Comparison of ENCODE assay signal across 7 mouse cellular contexts in genomic region chr9:98563137-98564126, GRCm38 (mm10). TPM values are rescaled to one million over a fixed set of nuclear protein-coding genes. Genes with fewer than 3 reads are reported as not detected.
A peak's percentile ranks its signal among the peaks of the same experiment; 100 is the strongest.
DNase-seq lines count a peak whose midpoint lies in the region; ATAC-seq lines count a peak whose summit lies in the region.

Gene Copb2, plus strand, starts transcription at chr9:98563721.

- peak within 1 kb of the TSS; percentile 98 for H3K4me3 ChIP-seq in intestine, embryonic 15.5 days (replicated peaks)
- H3K4me3 ChIP-seq in midbrain, embryonic 10.5 days, result peak within 1 kb of the TSS; percentile 95

- H3K4me2 ChIP-seq in intestine, embryonic 15.5 days (replicated peaks), result peak within 1 kb of the TSS; percentile 77

- peaks cover 5% of the 10 kb centered on the region; the same call in 1 of the 2 replicates for H3K36me3 ChIP-seq in intestine, embryonic 15.5 days
- H3K36me3 ChIP-seq in midbrain, embryonic 10.5 days, result peaks cover 7% of the 10 kb centered on the region

- intact Hi-C loops in gastrocnemius, postnatal 36 days (cut with DNase I), result loop anchor here (5.0 kb wide), 1 partner anchor 39 kb away; the partner anchor contains the start of gene Mrps22
- intact Hi-C loops in left cerebral cortex, postnatal 25 days (cut with DNase I), result no loop called here

- ATAC-seq in intestine, embryonic 15.5 days, result peak; percentile 100

- H3K9ac ChIP-seq in intestine, embryonic 15.5 days, result peak within 1 kb of the TSS; percentile 96

- WGBS in intestine, embryonic 15.5 days, result under 1% methylated on average over 76 of the region's 76 CpGs
- whole genome bisulfite sequencing in midbrain, embryonic 10.5 days, result under 1% methylated on average over 76 of the region's 76 CpGs

- peaks cover 4% of the 10 kb centered on the region; the same call in 1 of the 2 replicates for H3K4me1 ChIP-seq in intestine, embryonic 15.5 days (replicated peaks)
- peaks cover 28% of the 10 kb centered on the region for H3K4me1 ChIP-seq in midbrain, embryonic 10.5 days

- peak; percentile 98 to 99 for DNase-seq in adrenal gland, adult 18-20 months (ENCODE audit: low spot score in 2 of 2)
- DNase-seq in embryo, embryonic 11 days, result peak; percentile 98
- peak; percentile 99 for DNase-seq in gastrocnemius, postnatal 36 days
- DNase-seq in left cerebral cortex, postnatal 25 days (ENCODE audit: low spot score in 2 of 2), result peak; percentile 99
- peak; percentile 99 for DNase-seq in midbrain, embryonic 10.5 days (ENCODE audit: low spot score)
- DNase-seq in right cerebral cortex, postnatal 4 days, result peak; percentile 99

- no peaks in the 10 kb centered on the region for H3K9me3 ChIP-seq in intestine, embryonic 15.5 days
- no peaks in the 10 kb centered on the region for H3K9me3 ChIP-seq in midbrain, embryonic 10.5 days (replicated peaks)

- no peaks in the 10 kb centered on the region for H3K27me3 ChIP-seq in intestine, embryonic 15.5 days (replicated peaks)
- no peaks in the 10 kb centered on the region for H3K27me3 ChIP-seq in midbrain, embryonic 10.5 days (ENCODE audit: low read depth, poor library complexity, severe bottlenecking)

- H3K27ac ChIP-seq in intestine, embryonic 15.5 days, result peak within 1 kb of the TSS; percentile 86
- peak within 1 kb of the TSS; percentile 89 for H3K27ac ChIP-seq in midbrain, embryonic 10.5 days (replicated peaks)

RNA-seq across cellular contexts. Expression of gene Copb2, which starts in this region (rescaled TPM):
- 100 to 1,000 TPM; 115 to 126 TPM for total RNA-seq in adrenal gland, adult 18-20 months (2021)
- 10 to 100 TPM; 55.7 to 61.9 TPM for total RNA-seq in gastrocnemius, postnatal 36 days (2021)
- 149 and 156 TPM in 2 replicates for polyA plus RNA-seq in intestine, embryonic 15.5 days (2015; fragmentation: Nextera tagmentation; extraction: Ambion mirVana)
- 10 to 100 TPM; 86.0 to 86.2 TPM for total RNA-seq in left cerebral cortex, postnatal 25 days (2021)
- 158 and 164 TPM in 2 replicates for polyA plus RNA-seq in midbrain, embryonic 10.5 days (2016; fragmentation: Nextera tagmentation; extraction: Ambion mirVana)

Comparison
In these comparisons a context has a peak if more than half of its experiments do, and no peak if none do; other contexts are left out.
1. Peak in every context shown above with its lines: DNase-seq, ATAC-seq, H3K4me3 ChIP-seq and H3K27ac ChIP-seq.